Mouse (Mus musculus): ENCODE measurements at regions not wholly inside any gene's neighbourhood (a gene's known extent, or its start where the extent isn't known, plus 50 kb on each side); places are given as distances from the start of the nearest gene placed in this dataset.

DNA sequence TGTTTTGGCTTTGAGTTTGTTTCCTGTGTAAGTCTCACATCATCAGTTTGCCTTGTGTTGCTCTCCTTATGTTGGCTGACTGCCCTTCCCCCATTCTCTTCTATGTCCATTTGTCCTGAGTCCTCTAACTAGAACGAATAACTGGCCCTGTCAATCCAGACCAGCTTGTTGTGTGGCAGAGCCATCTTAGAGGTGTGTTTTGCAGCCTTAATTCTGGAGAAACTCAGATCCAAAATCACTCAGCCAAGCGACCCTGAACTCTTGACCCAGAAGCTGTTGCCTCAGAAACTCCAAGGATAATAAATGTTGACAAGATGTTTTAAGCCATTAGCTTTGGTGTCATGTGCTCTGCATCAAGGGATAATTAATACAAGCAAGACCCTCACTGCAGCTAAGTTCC is 92.9 kb upstream of the Vstm2b start:
- H3K4me3 ChIP-seq (ENCODE audit: low read depth, low read length) = no peak overlapping the region
- no peak overlapping the region for H3K9ac ChIP-seq (replicated peaks)
- no peak overlapping the region for H3K4me2 ChIP-seq (ENCODE audit: low read depth, low read length)
- 57% methylated on average over 2 of the region's 2 CpGs for WGBS (ENCODE audit: insufficient replicate concordance)
- H3K27ac ChIP-seq (ENCODE audit: low read depth) = no peak overlapping the region
- H3K9me3 ChIP-seq (ENCODE audit: low read length) = no peaks in the 10 kb centered on the region
- DNase-seq = no peak
- H3K27me3 ChIP-seq (ENCODE audit: insufficient read depth, low read length) = no peaks in the 10 kb centered on the region
- H3K4me1 ChIP-seq (ENCODE audit: insufficient read depth) = no peaks in the 10 kb centered on the region
- no peaks in the 10 kb centered on the region for H3K36me3 ChIP-seq (replicated peaks; ENCODE audit: insufficient read depth, low read length)
- no peak for ATAC-seq
- TF ChIP-seq EP300 (IDR thresholded peaks at IDR 0.05; ENCODE audit: low read depth) (no peak), CTCF (IDR thresholded peaks at IDR 0.05; ENCODE audit: low read depth) (no peak)

DNA sequence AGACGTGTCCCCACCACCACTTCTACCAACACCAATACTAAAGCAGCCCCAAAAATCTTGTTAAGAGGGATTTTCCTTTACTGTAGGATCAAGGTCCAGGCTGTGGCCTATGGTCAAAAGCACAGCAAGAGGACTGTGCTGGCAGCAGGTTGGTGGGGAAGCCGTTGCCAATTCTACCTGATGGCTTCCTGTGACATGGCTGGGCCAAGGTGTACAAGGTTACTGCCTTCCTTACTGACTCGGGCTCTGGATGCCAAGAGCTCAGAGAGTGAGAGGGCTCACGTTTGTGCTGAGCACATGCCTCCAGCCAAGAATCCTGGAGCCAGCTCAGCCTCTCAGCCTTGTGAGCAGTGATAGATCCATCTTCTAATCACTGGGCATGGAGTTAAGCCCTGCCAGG is 92.3 kb upstream of the Vstm2b start:
- 63% methylated on average over 4 of the region's 4 CpGs for WGBS (ENCODE audit: insufficient replicate concordance)
- no peak overlapping the region for H3K4me3 ChIP-seq (ENCODE audit: low read depth, low read length)
- no peaks in the 10 kb centered on the region for H3K36me3 ChIP-seq (replicated peaks; ENCODE audit: insufficient read depth, low read length)
- H3K9ac ChIP-seq (replicated peaks) = no peak overlapping the region
- H3K27ac ChIP-seq (ENCODE audit: low read depth) = no peak overlapping the region
- no peak for TF ChIP-seq CTCF (IDR thresholded peaks at IDR 0.05; ENCODE audit: low read depth)
- no peak for TF ChIP-seq EP300 (IDR thresholded peaks at IDR 0.05; ENCODE audit: low read depth)
- no peaks in the 10 kb centered on the region for H3K27me3 ChIP-seq (ENCODE audit: insufficient read depth, low read length)
- no peaks in the 10 kb centered on the region for H3K9me3 ChIP-seq (ENCODE audit: low read length)
- no peaks in the 10 kb centered on the region for H3K4me1 ChIP-seq (ENCODE audit: insufficient read depth)
- H3K4me2 ChIP-seq (ENCODE audit: low read depth, low read length) = no peak overlapping the region
- ATAC-seq = no peak
- DNase-seq = no peak

DNA sequence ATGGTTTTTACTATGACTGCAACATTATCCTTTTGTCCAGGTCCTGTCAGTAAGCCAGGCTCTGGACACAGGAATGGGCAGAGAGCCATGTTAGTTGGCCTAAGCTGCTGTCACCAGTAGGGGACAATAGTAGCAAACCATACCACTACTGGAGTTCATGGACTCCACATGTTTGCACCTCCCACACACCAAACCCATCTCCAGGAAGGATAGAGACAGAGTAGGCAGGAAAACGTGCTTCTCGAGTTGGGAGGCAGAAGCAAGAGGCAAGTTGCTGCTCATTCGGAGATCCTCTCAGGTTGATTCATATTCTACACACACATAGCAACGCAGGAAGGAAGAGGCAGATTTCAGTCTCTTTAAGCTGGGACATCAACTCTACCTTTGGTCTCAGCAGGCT is 85.2 kb upstream of the Vstm2b start:
- Histone ChIP-seq H3K9ac (replicated peaks) (no peak overlapping the region), H3K27ac (ENCODE audit: low read depth) (no peak overlapping the region), H3K36me3 (replicated peaks; ENCODE audit: insufficient read depth, low read length) (no peaks in the 10 kb centered on the region), H3K4me2 (ENCODE audit: low read depth, low read length) (no peak overlapping the region), H3K4me3 (ENCODE audit: low read depth, low read length) (no peak overlapping the region), H3K27me3 (ENCODE audit: insufficient read depth, low read length) (no peaks in the 10 kb centered on the region), H3K4me1 (ENCODE audit: insufficient read depth) (no peaks in the 10 kb centered on the region), H3K9me3 (ENCODE audit: low read length) (no peaks in the 10 kb centered on the region)
- 70% methylated on average over 4 of the region's 4 CpGs for WGBS (ENCODE audit: insufficient replicate concordance)
- no peak for TF ChIP-seq CTCF (IDR thresholded peaks at IDR 0.05; ENCODE audit: low read depth)
- TF ChIP-seq EP300 (IDR thresholded peaks at IDR 0.05; ENCODE audit: low read depth) = no peak
- ATAC-seq (no peak), DNase-seq (no peak)

DNA sequence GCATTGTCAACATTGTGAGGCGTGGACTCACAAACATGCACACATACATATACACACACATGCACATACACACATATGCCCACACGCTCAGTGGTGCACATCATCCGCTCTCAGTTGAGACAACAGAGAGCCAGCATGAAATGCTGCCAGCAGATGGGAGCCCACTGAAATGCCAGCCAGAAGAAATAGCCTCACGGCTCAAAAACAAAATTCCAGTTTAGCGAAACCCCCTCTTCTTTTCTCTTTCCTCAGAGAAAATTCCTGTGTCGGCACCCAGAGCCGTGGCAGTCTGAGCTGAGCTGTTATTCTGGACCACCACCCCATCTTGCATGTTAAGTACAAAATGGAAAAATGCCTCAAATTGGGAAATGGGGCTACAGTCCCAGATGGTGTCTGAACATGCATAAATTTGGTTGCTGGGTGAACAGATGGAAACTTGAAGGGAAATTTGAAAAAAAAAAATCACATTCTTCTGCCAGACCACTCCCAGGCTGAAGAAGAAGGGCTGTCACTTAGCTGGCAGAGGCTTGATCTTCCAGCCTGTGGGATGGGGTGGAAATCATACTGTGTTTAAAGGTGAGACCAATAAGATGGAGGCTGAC is 72.9 kb upstream of the Vstm2b start:
- Histone ChIP-seq H3K36me3 (replicated peaks; ENCODE audit: insufficient read depth, low read length) (no peaks in the 10 kb centered on the region), H3K4me3 (ENCODE audit: low read depth, low read length) (no peak overlapping the region), H3K27me3 (ENCODE audit: insufficient read depth, low read length) (no peaks in the 10 kb centered on the region), H3K27ac (ENCODE audit: low read depth) (no peak overlapping the region), H3K9ac (replicated peaks) (no peak overlapping the region), H3K4me1 (ENCODE audit: insufficient read depth) (no peaks in the 10 kb centered on the region), H3K4me2 (ENCODE audit: low read depth, low read length) (no peak overlapping the region), H3K9me3 (ENCODE audit: low read length) (no peaks in the 10 kb centered on the region)
- DNase-seq (no peak), ATAC-seq (no peak)
- TF ChIP-seq EP300 (IDR thresholded peaks at IDR 0.05; ENCODE audit: low read depth) (no peak), CTCF (IDR thresholded peaks at IDR 0.05; ENCODE audit: low read depth) (no peak)
- 81% methylated on average over 7 of the region's 7 CpGs for WGBS (ENCODE audit: insufficient replicate concordance)

DNA sequence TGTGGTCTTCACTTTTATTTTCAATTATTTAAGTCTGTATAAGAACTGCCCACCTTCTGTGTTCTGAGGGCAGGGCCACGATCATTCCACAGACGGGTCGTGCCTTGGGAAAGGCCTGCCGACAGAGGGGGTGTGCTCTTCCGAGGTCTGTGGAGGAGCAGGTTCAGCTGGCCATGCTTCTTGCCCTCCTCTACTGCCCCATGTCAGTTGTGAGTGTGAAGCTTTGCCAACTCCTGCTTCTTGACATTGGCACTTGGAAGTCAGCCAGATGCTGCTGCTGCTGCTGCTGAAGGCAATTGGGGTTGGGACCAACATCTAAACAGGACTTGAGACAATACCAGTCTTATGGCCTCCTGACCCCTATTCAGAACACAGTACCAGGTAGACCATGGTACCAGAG is 68.6 kb upstream of the Vstm2b start:
- Histone ChIP-seq H3K9me3 (ENCODE audit: low read length) (no peaks in the 10 kb centered on the region), H3K27ac (ENCODE audit: low read depth) (no peak overlapping the region), H3K9ac (replicated peaks) (no peak overlapping the region), H3K36me3 (replicated peaks; ENCODE audit: insufficient read depth, low read length) (no peaks in the 10 kb centered on the region), H3K4me1 (ENCODE audit: insufficient read depth) (no peaks in the 10 kb centered on the region), H3K4me2 (ENCODE audit: low read depth, low read length) (no peak overlapping the region), H3K27me3 (ENCODE audit: insufficient read depth, low read length) (no peaks in the 10 kb centered on the region), H3K4me3 (ENCODE audit: low read depth, low read length) (no peak overlapping the region)
- DNase-seq (no peak), ATAC-seq (no peak)
- TF ChIP-seq EP300 (IDR thresholded peaks at IDR 0.05; ENCODE audit: low read depth) (no peak), CTCF (IDR thresholded peaks at IDR 0.05; ENCODE audit: low read depth) (no peak)
- 80% methylated on average over 5 of the region's 5 CpGs for WGBS (ENCODE audit: insufficient replicate concordance)

DNA sequence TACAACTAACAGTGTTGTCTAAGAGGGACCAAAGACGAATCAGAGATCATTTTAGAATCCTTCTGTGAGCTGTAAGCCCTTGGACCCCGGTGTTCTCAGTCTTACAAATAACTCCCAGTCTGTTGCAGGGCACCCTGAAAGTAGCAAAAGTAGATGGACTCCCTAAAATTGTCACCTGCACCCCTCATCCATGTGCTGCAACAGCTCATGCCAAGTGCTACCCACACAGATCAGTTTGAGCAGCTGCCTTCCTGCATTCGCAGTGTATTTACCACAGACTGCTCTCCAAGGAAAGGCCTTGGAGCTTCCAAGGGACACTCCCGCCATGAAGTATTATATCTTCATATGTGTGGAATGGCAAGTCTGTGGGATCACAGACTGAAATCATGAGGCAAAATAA is 66.5 kb upstream of the Vstm2b start:
- ATAC-seq (no peak), DNase-seq (no peak)
- TF ChIP-seq CTCF (IDR thresholded peaks at IDR 0.05; ENCODE audit: low read depth) = no peak
- no peak for TF ChIP-seq EP300 (IDR thresholded peaks at IDR 0.05; ENCODE audit: low read depth)
- 71% methylated on average over 4 of the region's 4 CpGs for WGBS (ENCODE audit: insufficient replicate concordance)
- H3K9ac ChIP-seq (replicated peaks) = no peak overlapping the region
- H3K4me1 ChIP-seq (ENCODE audit: insufficient read depth) = no peaks in the 10 kb centered on the region
- H3K9me3 ChIP-seq (ENCODE audit: low read length) = no peaks in the 10 kb centered on the region
- H3K36me3 ChIP-seq (replicated peaks; ENCODE audit: insufficient read depth, low read length) = no peaks in the 10 kb centered on the region
- H3K27ac ChIP-seq (ENCODE audit: low read depth) = no peak overlapping the region
- no peaks in the 10 kb centered on the region for H3K27me3 ChIP-seq (ENCODE audit: insufficient read depth, low read length)
- H3K4me3 ChIP-seq (ENCODE audit: low read depth, low read length) = no peak overlapping the region
- no peak overlapping the region for H3K4me2 ChIP-seq (ENCODE audit: low read depth, low read length)

Measured in liver, postnatal 0 days (tissue).